ENCODE assay signal across 8 mouse cellular contexts in genomic region chr16:51315608-51316007, GRCm38 (mm10).
DNase-seq lines count a peak whose midpoint lies in the region; ATAC-seq and TF ChIP-seq lines count a peak whose summit lies in the region.

No protein-coding gene starts in this region.

- no peak overlapping the region for H3K4me2 ChIP-seq in intestine, postnatal 0 days (replicated peaks; ENCODE audit: low read depth)
- no peak overlapping the region for H3K4me2 ChIP-seq in intestine, embryonic 16.5 days (ENCODE audit: low read depth, low read length)
- no peak overlapping the region for H3K4me2 ChIP-seq in intestine, embryonic 15.5 days (replicated peaks)

- H3K4me1 ChIP-seq in intestine, postnatal 0 days (replicated peaks; ENCODE audit: control insufficient read depth, insufficient read depth, low read length), result no peaks in the 10 kb centered on the region
- H3K4me1 ChIP-seq in intestine, embryonic 16.5 days (ENCODE audit: control insufficient read depth, insufficient read depth, low read length), result no peaks in the 10 kb centered on the region
- no peaks in the 10 kb centered on the region for H3K4me1 ChIP-seq in intestine, embryonic 15.5 days (replicated peaks)

- H3K9ac ChIP-seq in intestine, postnatal 0 days (ENCODE audit: low read depth, low read length), result no peak overlapping the region
- no peak overlapping the region for H3K9ac ChIP-seq in intestine, embryonic 16.5 days (ENCODE audit: low read depth, low read length)
- no peak overlapping the region for H3K9ac ChIP-seq in intestine, embryonic 15.5 days

- no peaks in the 10 kb centered on the region for H3K36me3 ChIP-seq in intestine, postnatal 0 days (ENCODE audit: control insufficient read depth, insufficient read depth)
- H3K36me3 ChIP-seq in intestine, embryonic 16.5 days (ENCODE audit: control insufficient read depth, insufficient read depth, low read length), result no peaks in the 10 kb centered on the region
- no peaks in the 10 kb centered on the region for H3K36me3 ChIP-seq in intestine, embryonic 15.5 days

- TF ChIP-seq CTCF in intestine, postnatal 0 days (IDR thresholded peaks at IDR 0.05; ENCODE audit: low read depth), result peak; percentile 86

- 18% methylated on average over 6 of the region's 6 CpGs for WGBS in intestine, postnatal 0 days
- WGBS in intestine, embryonic 16.5 days, result 22% methylated on average over 6 of the region's 6 CpGs
- WGBS in intestine, embryonic 15.5 days, result 20% methylated on average over 6 of the region's 6 CpGs

- H3K27ac ChIP-seq in intestine, postnatal 0 days (ENCODE audit: low read depth, low read length), result no peak overlapping the region
- no peak overlapping the region for H3K27ac ChIP-seq in intestine, embryonic 16.5 days (ENCODE audit: low read length)
- no peak overlapping the region for H3K27ac ChIP-seq in intestine, embryonic 15.5 days

- ATAC-seq in intestine, postnatal 0 days, result no peak
- ATAC-seq in intestine, embryonic 16.5 days, result no peak
- ATAC-seq in intestine, embryonic 15.5 days, result no peak

- no peak overlapping the region for H3K4me3 ChIP-seq in intestine, postnatal 0 days (ENCODE audit: low read depth, low read length)
- H3K4me3 ChIP-seq in intestine, embryonic 16.5 days (ENCODE audit: low read length), result no peak overlapping the region
- no peak overlapping the region for H3K4me3 ChIP-seq in intestine, embryonic 15.5 days (replicated peaks)

- H3K27me3 ChIP-seq in intestine, postnatal 0 days (replicated peaks; ENCODE audit: control insufficient read depth, insufficient read depth, low read length), result no peaks in the 10 kb centered on the region
- H3K27me3 ChIP-seq in intestine, embryonic 16.5 days (replicated peaks; ENCODE audit: control insufficient read depth, insufficient read depth, low read length), result no peaks in the 10 kb centered on the region
- H3K27me3 ChIP-seq in intestine, embryonic 15.5 days (replicated peaks), result no peaks in the 10 kb centered on the region

- H3K9me3 ChIP-seq in intestine, postnatal 0 days (ENCODE audit: control insufficient read depth), result no peaks in the 10 kb centered on the region
- H3K9me3 ChIP-seq in intestine, embryonic 16.5 days (ENCODE audit: control insufficient read depth, low read length), result no peaks in the 10 kb centered on the region
- H3K9me3 ChIP-seq in intestine, embryonic 15.5 days, result no peaks in the 10 kb centered on the region

- peak; percentile 8 for DNase-seq in urinary bladder, postnatal 14 days (ENCODE audit: low spot score)
- DNase-seq in urinary bladder, postnatal 4 days (ENCODE audit: low spot score in 2 of 2), result no peak
- peak; percentile 27 for DNase-seq in cerebellum, adult 8-10 months
- peak; percentile 80 for DNase-seq in induced T-regulatory cell, adult 2 months (ENCODE audit: low read depth)
- peak; percentile 2 for DNase-seq in retina, adult 2 months (ENCODE audit: low read depth, low spot score)

Comparison
In these comparisons a context has a peak if more than half of its experiments do, and no peak if none do; other contexts are left out.
1. DNase-seq: peak in urinary bladder, postnatal 14 days (single experiment), cerebellum, adult 8-10 months (single experiment), induced T-regulatory cell, adult 2 months (single experiment) and retina, adult 2 months (single experiment); none in urinary bladder, postnatal 4 days (0 of 2).